In genomic region chr10:118504811-118505210, GRCm38 (mm10) we compare ENCODE assay signal across 14 mouse cellular contexts.
DNase-seq lines count a peak whose midpoint lies in the region; ATAC-seq lines count a peak whose summit lies in the region.
"Had no signal": no experiment of that assay in that cellular context is flagged by ENCODE, and none has a peak within 500 bp of the region (broad histone marks: within the 10 kb centered on the region; RNA-seq: fewer than 3 reads in every experiment).

No protein-coding gene starts in this region.

- H3K36me3 ChIP-seq in kidney, embryonic 16.5 days (ENCODE audit: insufficient read depth, low read length) = no peaks in the 10 kb centered on the region
- H3K36me3 ChIP-seq: liver, embryonic 13.5 days had no signal

- no peak overlapping the region for H3K4me3 ChIP-seq in kidney, embryonic 16.5 days (ENCODE audit: low read length)
- H3K4me3 ChIP-seq: gastrocnemius, adult 2 months; liver, embryonic 13.5 days had no signal

- DNase-seq in cerebellum, postnatal 14 days = peak; percentile 8 to 29
- no peak for DNase-seq in cerebellum, adult 9-10 months
- DNase-seq in kidney, postnatal 10 days = peak; percentile 12
- DNase-seq in 3T3-L1 (ENCODE audit: low read depth, low spot score) (peak; percentile 36), adipocyte (ENCODE audit: low spot score) (peak; percentile 18)
- no peak for DNase-seq in thymus, postnatal 14 days
- no peak for DNase-seq in urinary bladder, adult 2 months (ENCODE audit: low spot score)
- DNase-seq: cerebellum, postnatal 36 days; gastrocnemius, adult 2 months; liver, embryonic 13.5 days; right cerebral cortex, adult 18-20 months; thymus, postnatal 4 days had no signal

- H3K9ac ChIP-seq in kidney, embryonic 16.5 days (replicated peaks; ENCODE audit: low read length) = no peak overlapping the region
- H3K9ac ChIP-seq: liver, embryonic 13.5 days had no signal

- H3K27ac ChIP-seq in kidney, embryonic 16.5 days (ENCODE audit: low read length) = no peak overlapping the region
- H3K27ac ChIP-seq: gastrocnemius, adult 2 months; liver, embryonic 13.5 days had no signal

- no peaks in the 10 kb centered on the region for H3K9me3 ChIP-seq in kidney, embryonic 16.5 days (ENCODE audit: low read length)
- H3K9me3 ChIP-seq: liver, embryonic 13.5 days had no signal

- H3K27me3 ChIP-seq in kidney, embryonic 16.5 days (ENCODE audit: insufficient read depth, low read length) = no peaks in the 10 kb centered on the region
- H3K27me3 ChIP-seq: liver, embryonic 13.5 days had no signal

- no peaks in the 10 kb centered on the region for H3K4me1 ChIP-seq in kidney, embryonic 16.5 days (ENCODE audit: insufficient read depth, low read length)
- H3K4me1 ChIP-seq: liver, embryonic 13.5 days had no signal

- WGBS in kidney, embryonic 16.5 days = 64% methylated on average over 4 of the region's 4 CpGs

- ATAC-seq in kidney, embryonic 16.5 days (ENCODE audit: low FRiP score, low TSS enrichment) = no peak
- ATAC-seq: inflammation-experienced regulatory T-cells, adult 6 months had no signal

- H3K4me2 ChIP-seq in kidney, embryonic 16.5 days (replicated peaks; ENCODE audit: low read depth, low read length) = no peak overlapping the region
- H3K4me2 ChIP-seq: liver, embryonic 13.5 days had no signal

Comparison
In these comparisons a context has a peak if more than half of its experiments do, and no peak if none do; other contexts are left out.
1. DNase-seq: peak in cerebellum, postnatal 14 days (2 of 2), kidney, postnatal 10 days (single experiment), 3T3-L1 (single experiment) and adipocyte (single experiment); none in cerebellum, adult 9-10 months (single experiment), thymus, postnatal 14 days (single experiment) and urinary bladder, adult 2 months (single experiment).